Mouse (Mus musculus) erythroblast, embryonic 14.5 days (primary cell): Measurements from ENCODE around the gene Ccdc153.

Experiments
- GATA1 ChIP-seq: IDR thresholded peaks from 2 replicates; pipeline ENCODE4 v1.6.1; 2012; ENCODE audit warnings: low read length, inconsistent platforms, mixed read lengths
- TAL1 ChIP-seq: IDR thresholded peaks from 3 replicates; pipeline ENCODE4 v1.6.1; 2012; ENCODE audit warnings: low read length, inconsistent platforms, mixed read lengths

GRCm38 (mm10) chr9:44233021-44233801 is 7.3 kb upstream of the Ccdc153 start:
- no peak for TF ChIP-seq GATA1
- no peak for TF ChIP-seq TAL1
